Mouse (Mus musculus): Measurements from ENCODE around the gene Tlcd1. TPM values are rescaled to one million over a fixed set of nuclear protein-coding genes. Genes with fewer than 3 reads are reported as not detected.

Gene Tlcd1
- polyA plus RNA-seq, 1 experiment from 2014 or later, result 62.6 TPM

GRCm38 (mm10) chr11:78189234-78190040, 12.9 kb downstream of the Tlcd1 start:
- WGBS (ENCODE audit: insufficient replicate concordance), result 2% methylated on average over 42 of the region's 42 CpGs
- Histone ChIP-seq H3K9ac (peak overlapping the region; percentile 69), H3K27ac (peak overlapping the region; percentile 76), H3K4me2 (peak overlapping the region; percentile 71), H3K27me3 (replicated peaks) (peaks cover 84% of the 10 kb centered on the region), H3K4me3 (peak overlapping the region; percentile 53), H3K4me1 (peaks cover 24% of the 10 kb centered on the region), H3K36me3 (peaks cover 21% of the 10 kb centered on the region), H3K9me3 (replicated peaks) (no peaks in the 10 kb centered on the region)
- ATAC-seq, result peak; percentile 35; the same call in 1 of the 2 replicates

GRCm38 (mm10) chr11:78190041-78190440, 13.5 kb downstream of the Tlcd1 start:
- peak overlapping the region; percentile 71 for H3K4me2 ChIP-seq
- no peak overlapping the region for H3K9ac ChIP-seq
- peaks cover 21% of the 10 kb centered on the region for H3K36me3 ChIP-seq
- WGBS (ENCODE audit: insufficient replicate concordance), result 58% methylated on average over 6 of the region's 6 CpGs
- peaks cover 28% of the 10 kb centered on the region for H3K4me1 ChIP-seq
- ATAC-seq, result no peak
- peak overlapping the region; percentile 53; the same call in 1 of the 2 replicates for H3K4me3 ChIP-seq
- H3K27me3 ChIP-seq (replicated peaks), result peaks cover 84% of the 10 kb centered on the region
- H3K27ac ChIP-seq, result no peak overlapping the region
- H3K9me3 ChIP-seq (replicated peaks), result no peaks in the 10 kb centered on the region

GRCm38 (mm10) chr11:78193113-78193512, 16.6 kb downstream of the Tlcd1 start, which contains the start of gene Proca1:
TSS of gene Proca1 (plus strand) at chr11:78193392.
- 62% methylated on average over 1 of the region's 1 CpGs for WGBS (ENCODE audit: insufficient replicate concordance)
- Histone ChIP-seq H3K27ac (no peak within 1 kb of the TSS), H3K9me3 (replicated peaks) (no peaks in the 10 kb centered on the region), H3K9ac (no peak within 1 kb of the TSS), H3K27me3 (replicated peaks) (peaks cover 55% of the 10 kb centered on the region), H3K4me2 (peak within 1 kb of the TSS; percentile 85), H3K36me3 (peaks cover 21% of the 10 kb centered on the region), H3K4me1 (peaks cover 31% of the 10 kb centered on the region), H3K4me3 (peak within 1 kb of the TSS; percentile 65)
- no peak for ATAC-seq

- Histone ChIP-seq H3K4me3 (peak overlapping the region; percentile 65), H3K27ac (0 out of 2 replicates have a peak overlapping the region, but pooled peaks have one; percentile 37), H3K4me2 (peak overlapping the region; percentile 85), H3K36me3 (peaks cover 21% of the 10 kb centered on the region), H3K4me1 (peaks cover 19% of the 10 kb centered on the region), H3K9ac (peak overlapping the region; percentile 60), H3K9me3 (replicated peaks) (no peaks in the 10 kb centered on the region), H3K27me3 (replicated peaks) (peaks cover 41% of the 10 kb centered on the region)
- WGBS (ENCODE audit: insufficient replicate concordance), result 2% methylated on average over 30 of the region's 30 CpGs
- peak; percentile 83 for ATAC-seq
Measured at GRCm38 (mm10) chr11:78194411-78195100, 18.0 kb downstream of the Tlcd1 start.

- H3K9me3 ChIP-seq (replicated peaks), result no peaks in the 10 kb centered on the region
- H3K4me3 ChIP-seq, result peak overlapping the region; percentile 65
- no peak for ATAC-seq
- H3K36me3 ChIP-seq, result peaks cover 21% of the 10 kb centered on the region
- H3K4me1 ChIP-seq, result peaks cover 14% of the 10 kb centered on the region
- H3K27ac ChIP-seq, result no peak overlapping the region
- H3K9ac ChIP-seq, result peak overlapping the region; percentile 60
- peaks cover 34% of the 10 kb centered on the region for H3K27me3 ChIP-seq (replicated peaks)
- 63% methylated on average over 23 of the region's 23 CpGs for WGBS (ENCODE audit: insufficient replicate concordance)
- peak overlapping the region; percentile 85 for H3K4me2 ChIP-seq
Measured at GRCm38 (mm10) chr11:78195101-78195863, 18.8 kb downstream of the Tlcd1 start.

- peaks cover 41% of the 10 kb centered on the region for H3K36me3 ChIP-seq
- ATAC-seq, result no peak
- H3K9ac ChIP-seq, result no peak overlapping the region
- no peaks in the 10 kb centered on the region for H3K4me1 ChIP-seq
- 67% methylated on average over 3 of the region's 3 CpGs for WGBS (ENCODE audit: insufficient replicate concordance)
- no peak overlapping the region for H3K27ac ChIP-seq
- no peaks in the 10 kb centered on the region for H3K9me3 ChIP-seq (replicated peaks)
- no peak overlapping the region for H3K4me3 ChIP-seq
- H3K4me2 ChIP-seq, result no peak overlapping the region
- no peaks in the 10 kb centered on the region for H3K27me3 ChIP-seq (replicated peaks)
Measured at GRCm38 (mm10) chr11:78202372-78202771, 25.9 kb downstream of the Tlcd1 start.

- no peaks in the 10 kb centered on the region for H3K4me1 ChIP-seq
- H3K36me3 ChIP-seq, result peaks cover 60% of the 10 kb centered on the region
- H3K27ac ChIP-seq, result no peak overlapping the region
- WGBS (ENCODE audit: insufficient replicate concordance), result 82% methylated on average over 6 of the region's 6 CpGs
- H3K4me3 ChIP-seq, result no peak overlapping the region
- no peak overlapping the region for H3K4me2 ChIP-seq
- no peaks in the 10 kb centered on the region for H3K27me3 ChIP-seq (replicated peaks)
- no peaks in the 10 kb centered on the region for H3K9me3 ChIP-seq (replicated peaks)
- no peak overlapping the region for H3K9ac ChIP-seq
- no peak for ATAC-seq
Measured at GRCm38 (mm10) chr11:78204287-78204686, 27.8 kb downstream of the Tlcd1 start.

GRCm38 (mm10) chr11:78205361-78206206, 29.1 kb downstream of the Tlcd1 start:
- H3K4me1 ChIP-seq, result no peaks in the 10 kb centered on the region
- no peak overlapping the region for H3K9ac ChIP-seq
- H3K36me3 ChIP-seq, result peaks cover 73% of the 10 kb centered on the region
- H3K27me3 ChIP-seq (replicated peaks), result no peaks in the 10 kb centered on the region
- ATAC-seq, result no peak
- WGBS (ENCODE audit: insufficient replicate concordance), result 76% methylated on average over 13 of the region's 13 CpGs
- H3K27ac ChIP-seq, result no peak overlapping the region
- no peak overlapping the region for H3K4me2 ChIP-seq
- no peaks in the 10 kb centered on the region for H3K9me3 ChIP-seq (replicated peaks)
- H3K4me3 ChIP-seq, result no peak overlapping the region

- Histone ChIP-seq H3K9me3 (replicated peaks) (no peaks in the 10 kb centered on the region), H3K36me3 (peaks cover 89% of the 10 kb centered on the region), H3K9ac (no peak overlapping the region), H3K27me3 (replicated peaks) (no peaks in the 10 kb centered on the region), H3K4me2 (no peak overlapping the region), H3K4me1 (no peaks in the 10 kb centered on the region), H3K4me3 (no peak overlapping the region), H3K27ac (no peak overlapping the region)
- WGBS (ENCODE audit: insufficient replicate concordance), result 91% methylated on average over 7 of the region's 7 CpGs
- no peak for ATAC-seq
Measured at GRCm38 (mm10) chr11:78207190-78207589, 30.7 kb downstream of the Tlcd1 start.

- 80% methylated on average over 6 of the region's 6 CpGs for WGBS (ENCODE audit: insufficient replicate concordance)
Measured at GRCm38 (mm10) chr11:78209886-78210285, 33.4 kb downstream of the Tlcd1 start.

GRCm38 (mm10) chr11:78210615-78211014, 34.1 kb downstream of the Tlcd1 start:
- H3K27me3 ChIP-seq (replicated peaks), result no peaks in the 10 kb centered on the region
- no peak overlapping the region for H3K27ac ChIP-seq
- H3K4me2 ChIP-seq, result no peak overlapping the region
- H3K36me3 ChIP-seq, result peaks cover 100% of the 10 kb centered on the region
- no peaks in the 10 kb centered on the region for H3K4me1 ChIP-seq
- H3K9ac ChIP-seq, result no peak overlapping the region
- no peak for ATAC-seq
- no peak overlapping the region for H3K4me3 ChIP-seq
- no peaks in the 10 kb centered on the region for H3K9me3 ChIP-seq (replicated peaks)
- WGBS (ENCODE audit: insufficient replicate concordance), result 71% methylated on average over 7 of the region's 7 CpGs

More at GRCm38 (mm10) chr11:78209886-78210285, 33.4 kb downstream of the Tlcd1 start:
- Histone ChIP-seq H3K4me3 (no peak overlapping the region), H3K4me2 (no peak overlapping the region), H3K36me3 (peaks cover 100% of the 10 kb centered on the region), H3K9ac (no peak overlapping the region), H3K4me1 (no peaks in the 10 kb centered on the region), H3K9me3 (replicated peaks) (no peaks in the 10 kb centered on the region), H3K27ac (no peak overlapping the region), H3K27me3 (replicated peaks) (no peaks in the 10 kb centered on the region)
- ATAC-seq, result no peak

Data from liver, embryonic 12.5 days (tissue).